Mouse (Mus musculus) c-Kit-positive CD71-positive TER-119-negative erythroid progenitor cells, embryonic 14.5 days (primary cell): ENCODE measurements around the gene Hspb11.

ENCODE experiments used
- DNase-seq: peaks from one replicate; pipeline ENCODE4 v3.0.0-alpha.2; 2013; ENCODE audit warnings: low read depth

The Hspb11 gene

DNA sequence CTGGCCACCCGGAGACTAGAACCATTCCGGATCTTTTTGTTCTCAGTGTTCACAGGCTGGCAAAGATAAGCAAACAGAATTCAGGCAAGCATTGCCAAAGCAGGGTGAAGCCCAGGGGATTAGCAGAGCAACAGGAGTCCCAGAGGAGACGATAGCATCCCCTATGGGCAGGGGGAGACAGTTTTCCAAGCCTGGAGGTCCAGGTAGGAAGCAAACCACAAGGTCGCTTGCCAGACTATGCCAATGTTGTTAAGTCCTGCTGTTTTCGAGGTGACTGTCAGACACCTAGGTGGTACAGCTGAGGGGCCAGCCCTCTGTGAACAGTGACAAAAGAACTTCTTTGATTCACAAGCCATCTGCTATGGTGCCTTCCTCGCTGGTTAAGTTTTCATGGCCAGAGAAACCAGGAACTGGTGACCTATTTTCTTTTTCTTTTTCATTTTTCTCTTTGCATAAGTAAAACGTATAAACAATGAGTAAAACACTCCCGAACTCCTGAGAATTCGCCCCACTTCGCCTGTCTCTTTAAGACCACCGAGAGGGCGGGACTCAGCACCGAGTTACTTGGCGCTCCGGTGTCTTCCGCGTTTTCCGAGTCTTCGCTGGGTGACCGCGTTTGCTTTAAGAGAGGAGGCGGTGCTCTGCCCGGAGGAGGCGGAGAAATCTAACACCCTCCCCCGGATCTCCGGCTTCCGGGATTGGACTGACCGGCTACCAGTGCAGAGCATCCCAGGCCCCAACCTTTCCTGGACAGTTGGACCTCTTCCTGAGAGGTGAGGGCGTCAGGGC lies 60.5 kb downstream of the Hspb11 start, which contains the start of gene Yipf1:
TSS of gene Yipf1 (plus strand) at position 674 of the 789 bp plus-strand sequence.
- DNase-seq = peak; percentile 86

DNA sequence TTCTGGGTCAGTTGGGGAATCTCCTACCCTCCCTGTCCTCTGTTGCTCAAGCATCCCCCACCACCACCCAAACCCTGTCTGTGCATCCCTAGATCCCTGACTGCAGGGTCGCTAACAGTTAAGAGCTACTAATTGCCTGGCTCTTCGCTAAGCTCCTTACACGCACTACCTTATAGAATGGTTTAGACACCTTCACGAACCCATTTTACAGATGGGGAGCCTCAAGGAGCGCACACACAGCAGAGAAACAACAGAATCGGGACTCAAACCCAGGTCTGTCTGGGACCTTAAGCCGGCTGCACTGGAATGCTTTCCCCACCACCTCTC lies 61.0 kb downstream of the Hspb11 start:
- DNase-seq = peak; percentile 24

- no peak for DNase-seq
Measured at GRCm38 (mm10) chr4:107318646-107319045, 65.3 kb downstream of the Hspb11 start.

- no peak for DNase-seq
Measured at GRCm38 (mm10) chr4:107321041-107321440, 67.6 kb downstream of the Hspb11 start.

DNA sequence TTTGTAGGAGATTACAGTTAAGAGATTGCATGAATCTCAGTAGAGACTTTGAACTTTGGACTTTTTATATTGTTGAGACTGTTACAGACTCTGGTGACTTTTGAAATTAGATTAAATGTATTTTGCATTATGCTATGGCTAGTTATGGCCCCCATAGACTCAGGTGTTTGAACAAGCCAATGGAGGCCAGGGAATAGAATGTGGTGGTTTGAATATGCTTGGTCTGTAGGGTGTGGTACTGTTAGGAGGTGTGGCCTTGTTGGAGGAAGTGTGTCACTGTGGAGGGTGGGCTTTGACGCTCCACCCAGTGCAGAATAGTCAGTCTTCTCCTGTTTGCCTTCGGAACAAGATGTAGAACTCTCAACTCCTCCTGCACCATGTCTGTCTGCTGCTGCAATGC lies 69.7 kb downstream of the Hspb11 start:
- no peak for DNase-seq

GRCm38 (mm10) chr4:107328530-107328929 lies 75.1 kb downstream of the Hspb11 start:
- no peak for DNase-seq
